Mouse (Mus musculus) ES-Bruce4 (cell line): ENCODE measurements around the gene Epb41l1.

ENCODE experiments used
- EP300 ChIP-seq: IDR thresholded peaks from 2 replicates; pipeline ENCODE4 v1.6.1; 2011; ENCODE audit warnings: low read depth, low read length; ENCODE audit not compliant: insufficient read depth
- POLR2A ChIP-seq: IDR thresholded peaks from one replicate; pipeline ENCODE4 v1.8.1; 2011; ENCODE audit warnings: low read length; ENCODE audit not compliant: insufficient read depth

DNA sequence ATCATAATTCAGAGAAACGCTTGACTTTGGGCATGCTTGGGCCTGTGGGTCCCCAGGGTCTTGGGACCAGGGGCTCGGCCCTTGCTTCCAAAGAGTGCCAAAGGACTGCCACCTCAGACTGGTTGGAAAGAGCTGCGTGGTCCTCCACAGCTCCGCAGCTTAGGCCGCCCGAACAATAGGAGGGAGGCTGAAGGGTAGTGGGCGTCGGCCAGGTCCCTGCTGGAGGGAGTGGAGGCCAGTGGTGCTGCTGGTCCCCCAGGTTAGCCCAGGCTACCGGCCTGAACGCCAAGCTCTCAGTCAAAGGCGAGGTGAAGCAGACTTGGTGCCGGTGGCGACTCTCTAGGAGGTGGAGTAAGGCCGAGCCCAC lies 399 bp upstream of the Epb41l1 start:
- TF ChIP-seq EP300 (no peak), POLR2A (no peak)
